Mouse (Mus musculus) yolk sac, embryonic 10.5 days (tissue): ENCODE results near the gene Fastkd5.
"Not testable (repeated sequence)": the region's sequence is repeated elsewhere in the genome, so short reads cannot be mapped to it uniquely, and the experiment has no call there.

Experiments used
- DNase-seq: peaks from one replicate; pipeline ENCODE4 v3.0.0-alpha.2; 2017; ENCODE audit warnings: low spot score

Gene Fastkd5

DNA sequence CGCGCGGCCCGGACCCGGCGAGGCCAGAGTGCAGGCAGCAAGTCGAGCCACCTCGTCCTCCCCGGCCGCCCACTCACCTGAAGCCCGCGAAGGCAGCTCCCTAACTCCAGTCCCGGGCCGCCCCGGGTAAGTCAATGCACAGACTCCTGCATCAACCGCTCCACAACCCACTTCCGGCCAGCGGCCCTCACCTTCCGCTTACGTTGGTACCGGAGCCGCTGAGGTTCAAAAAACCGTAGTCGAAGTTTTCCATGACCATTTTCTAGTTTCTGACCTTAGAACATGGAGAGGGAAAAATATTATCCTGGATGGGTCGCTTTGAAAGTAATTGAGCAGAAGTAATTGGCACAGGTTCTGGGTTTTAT, at the start of gene Fastkd5, which contains the start of gene Ubox5:
Gene Fastkd5 (minus strand): TSS at position 189 of the 365 bp plus-strand sequence.
Gene Ubox5 (minus strand): TSS at position 200 of the 365 bp plus-strand sequence.
- peak; percentile 86 for DNase-seq

DNA sequence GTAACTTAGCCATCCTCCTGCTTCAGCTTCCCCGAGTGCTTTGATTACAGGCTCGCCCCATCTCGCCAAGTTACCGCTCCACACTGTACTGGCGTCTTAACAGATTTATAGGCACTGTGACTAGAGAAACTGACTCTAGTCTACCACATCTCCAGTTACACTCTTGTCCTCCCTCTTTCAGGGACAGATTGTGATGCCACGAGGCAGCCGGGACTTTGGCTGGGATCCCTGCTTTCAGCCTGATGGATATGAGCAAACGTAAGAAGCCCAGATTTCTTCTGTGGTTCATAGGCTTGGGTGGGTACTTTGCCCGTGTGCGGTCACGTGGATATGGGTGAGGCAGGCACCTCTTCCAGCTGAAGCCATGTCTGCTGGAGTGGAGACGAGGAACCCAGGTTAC, 49.3 kb upstream of the Fastkd5 start:
- no peak for DNase-seq

DNA sequence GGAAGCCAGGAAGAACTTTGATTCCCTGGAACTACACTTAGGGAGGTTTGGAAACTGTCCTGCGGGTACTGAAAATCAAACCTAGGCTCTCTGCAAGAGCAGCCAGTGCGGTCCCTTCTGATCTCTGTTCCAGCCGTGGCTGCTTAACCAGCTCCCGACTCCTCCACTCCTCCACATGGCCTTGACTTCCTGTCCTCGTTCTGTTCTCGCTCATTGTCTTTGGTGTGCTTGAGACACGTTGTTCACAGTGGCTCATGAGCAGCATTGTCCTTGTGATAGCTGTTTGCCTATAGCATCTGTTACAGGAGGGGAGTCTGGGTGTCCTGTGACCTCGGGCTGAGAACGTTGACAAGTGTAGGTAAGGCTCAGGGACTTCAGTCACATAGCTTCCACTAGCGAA, 47.4 kb upstream of the Fastkd5 start:
- DNase-seq = no peak

DNA sequence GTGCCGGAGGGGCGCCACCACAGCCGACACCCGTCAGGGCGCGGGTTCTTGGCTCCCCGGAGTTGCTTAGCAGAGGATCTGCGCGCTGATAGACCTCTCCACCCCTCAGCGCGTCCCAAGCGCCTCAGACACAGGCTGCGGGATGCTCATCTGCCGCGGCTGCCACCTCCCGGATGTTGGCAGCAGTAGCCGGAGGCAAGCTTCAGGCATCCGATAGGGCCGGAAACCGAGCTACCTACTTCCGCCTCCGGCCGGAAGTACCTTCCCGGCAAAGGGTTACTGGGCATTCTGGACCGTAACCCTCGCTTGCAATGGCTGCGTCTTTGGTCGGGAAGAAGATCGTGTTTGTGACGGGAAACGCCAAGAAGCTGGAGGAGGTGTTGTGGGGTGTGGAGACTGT, 37.7 kb upstream of the Fastkd5 start, which contains the start of gene Itpa:
Gene Itpa (plus strand): TSS at position 52 of the 400 bp plus-strand sequence.
- DNase-seq = peak; percentile 85

DNA sequence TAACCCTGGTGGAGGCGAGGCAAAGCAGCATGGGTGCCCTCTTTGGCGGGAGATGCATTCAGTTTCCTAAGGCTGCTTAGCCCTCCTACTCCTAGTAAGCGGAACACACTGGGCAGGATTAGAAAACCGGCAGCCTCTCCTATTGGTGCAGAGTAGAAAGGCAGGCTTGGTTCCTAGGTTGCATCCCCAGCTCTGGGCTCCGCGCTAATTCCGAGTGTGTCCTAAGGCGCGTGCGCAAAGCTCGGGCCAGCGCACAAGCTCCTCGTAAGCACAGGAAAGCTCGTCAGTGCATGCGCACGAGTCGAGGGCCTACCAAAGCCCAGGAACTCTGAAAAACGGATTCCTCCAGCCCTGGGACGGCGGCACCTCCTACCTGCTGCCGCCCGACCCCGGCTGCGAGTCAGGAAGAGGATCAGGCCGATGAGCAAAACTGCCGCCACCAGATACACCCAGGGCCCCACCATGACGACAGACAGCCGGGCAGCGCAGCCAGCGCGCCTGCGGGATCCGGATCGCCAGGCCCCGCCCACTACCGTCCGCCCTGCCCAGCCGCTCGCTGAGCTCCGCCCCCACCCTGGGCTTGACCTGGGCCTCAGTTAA, 34.4 kb upstream of the Fastkd5 start, which contains the start of gene Ddrgk1:
Gene Ddrgk1 (minus strand): TSS at position 558 of the 600 bp plus-strand sequence.
- peak; percentile 96 for DNase-seq

DNA sequence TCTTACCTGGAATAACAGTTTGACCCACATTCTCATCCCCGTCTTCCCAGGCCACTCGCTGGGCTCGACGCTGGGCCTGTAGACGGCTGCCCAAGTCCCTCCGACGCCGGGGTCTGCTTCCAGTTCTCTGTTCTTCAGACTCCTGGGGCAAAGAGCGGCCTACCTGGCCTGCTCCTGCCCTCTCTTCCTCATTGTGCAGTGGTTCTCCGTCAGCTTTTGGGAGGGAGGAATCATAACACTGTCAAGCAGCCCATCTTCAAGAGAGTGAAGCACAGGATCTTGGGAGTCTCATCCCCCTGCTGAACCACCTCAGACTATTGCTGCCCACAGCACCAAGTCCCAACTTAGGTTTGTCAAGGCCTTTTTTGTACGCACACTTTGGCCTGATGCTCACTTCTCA, 33.5 kb upstream of the Fastkd5 start:
- DNase-seq = no peak

DNA sequence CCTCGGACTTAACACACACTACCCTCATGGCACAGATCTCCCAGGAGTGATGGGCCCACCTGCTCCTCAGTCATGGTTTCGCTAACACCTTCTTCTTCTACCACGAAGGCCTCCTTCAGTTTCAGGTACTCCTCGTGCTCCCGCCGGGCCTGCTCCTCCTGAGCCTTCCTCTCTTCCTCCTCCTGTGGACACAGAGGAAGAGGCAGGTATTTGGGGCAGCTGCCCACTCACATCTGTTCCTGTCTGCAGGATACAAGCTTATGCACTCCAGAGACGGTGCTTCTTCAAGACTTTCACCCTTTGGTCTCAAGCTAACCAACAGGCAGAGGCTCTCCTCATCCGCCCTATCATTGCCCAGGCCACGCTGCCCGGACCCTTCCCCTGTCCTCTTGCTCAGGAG, 28.7 kb upstream of the Fastkd5 start:
- no peak for DNase-seq

DNA sequence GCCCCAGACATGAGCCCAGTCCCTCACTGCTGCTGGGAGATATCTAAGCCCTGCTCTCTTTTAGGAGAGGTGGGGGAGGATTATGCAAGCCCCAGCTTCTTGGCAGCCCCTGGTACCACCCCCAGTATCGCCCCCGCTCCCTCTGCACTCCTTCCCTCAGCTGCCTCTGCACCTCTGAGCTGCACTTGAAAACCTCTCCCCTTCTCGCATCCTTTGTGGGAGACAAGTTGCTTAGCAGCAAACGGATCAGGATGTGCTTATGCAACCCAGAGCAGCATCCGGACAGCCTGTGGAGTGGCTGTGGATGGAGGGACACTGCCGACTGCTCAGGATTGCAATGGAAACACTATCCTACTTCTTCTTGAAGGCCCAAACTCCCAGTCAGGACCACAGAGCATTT, 27.7 kb upstream of the Fastkd5 start:
- DNase-seq = no peak

DNA sequence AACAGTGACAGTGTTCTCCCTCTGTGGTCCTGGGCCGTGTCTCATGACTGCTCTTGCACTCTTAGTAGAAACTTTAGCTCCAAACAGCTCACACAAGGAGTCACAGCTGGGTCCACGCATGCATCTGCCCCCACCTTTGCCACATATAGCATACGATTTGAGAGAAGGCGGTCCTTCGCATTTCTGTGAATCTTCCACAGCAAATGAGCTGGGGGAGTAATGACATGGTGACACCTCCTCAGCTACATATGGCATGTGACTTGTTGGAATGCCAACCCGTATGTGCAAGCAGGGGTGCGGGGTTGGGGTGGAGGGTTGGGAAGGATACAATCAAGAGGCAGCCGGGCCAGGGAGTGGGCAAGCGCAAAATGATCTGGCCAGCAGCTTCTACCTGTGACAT, 26.7 kb upstream of the Fastkd5 start:
- no peak for DNase-seq

DNA sequence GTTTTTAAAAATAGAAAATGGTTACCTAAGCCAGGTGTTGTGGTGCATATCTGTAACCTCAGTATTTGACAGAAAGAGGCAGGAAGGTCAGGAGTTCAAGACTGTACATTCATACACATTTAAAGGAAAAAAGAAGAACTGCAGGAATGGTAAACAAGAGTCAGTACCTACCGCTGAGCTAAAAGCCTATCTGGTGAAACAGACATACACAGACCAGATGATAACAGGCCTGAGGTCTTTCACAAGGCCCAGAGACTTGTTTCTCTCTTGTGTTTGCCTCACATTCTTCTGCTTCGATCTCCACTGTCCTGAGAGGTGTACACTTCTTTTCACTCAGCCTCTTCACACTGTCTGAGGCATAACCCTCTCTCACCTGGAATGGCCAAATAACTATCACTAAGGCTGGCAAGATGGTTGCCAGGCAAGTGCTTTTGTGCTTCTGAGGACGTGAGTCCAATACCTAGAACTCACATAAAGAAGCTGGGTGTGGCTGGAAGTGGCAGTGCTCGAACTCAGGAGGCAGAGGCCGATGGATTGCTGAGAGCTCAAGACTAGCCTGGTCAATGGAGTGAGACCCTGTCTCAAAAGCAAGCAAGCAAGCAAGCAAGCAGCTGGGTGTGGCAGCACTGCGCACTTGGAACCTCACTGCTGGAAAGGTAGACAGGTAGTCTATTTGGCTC, 26.0 kb upstream of the Fastkd5 start:
- DNase-seq = no peak

DNA sequence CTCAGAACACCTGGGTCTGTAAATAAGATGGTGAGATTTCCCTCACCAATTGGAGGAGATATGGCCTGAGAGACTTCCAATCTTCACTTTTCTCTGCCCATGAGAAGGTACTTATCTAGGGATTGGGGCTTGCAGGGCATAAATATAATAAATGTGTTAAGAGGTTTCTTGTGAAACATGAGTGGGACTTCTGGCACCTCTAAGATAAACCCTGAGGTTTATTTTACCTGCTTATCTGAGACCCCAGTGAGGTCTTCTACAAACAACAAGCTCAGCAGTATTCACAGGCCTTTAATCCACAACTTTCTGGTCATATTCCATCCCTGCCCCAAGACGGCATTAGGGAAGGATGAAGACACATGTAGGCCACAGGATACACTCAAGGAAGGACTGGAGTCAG, 23.9 kb upstream of the Fastkd5 start:
- DNase-seq = no peak

DNA sequence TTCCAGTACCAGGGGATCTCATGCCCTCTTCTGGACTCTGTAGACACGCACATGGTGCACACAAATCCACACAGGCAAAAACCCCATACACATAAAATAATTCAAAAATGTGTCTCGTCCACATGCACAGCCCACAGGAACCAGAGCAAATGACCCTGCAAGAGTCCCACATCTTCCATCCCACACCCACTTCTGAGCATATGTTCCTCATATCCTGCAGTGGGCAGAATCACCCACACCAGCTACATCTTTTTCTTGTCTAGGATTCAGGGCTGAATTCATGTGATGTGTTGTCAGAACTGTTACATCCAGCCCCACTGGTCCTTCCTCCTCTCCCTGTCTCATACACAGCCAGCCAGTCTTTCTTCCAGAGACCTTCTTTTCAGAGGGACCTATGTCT, 23.5 kb upstream of the Fastkd5 start:
- no peak for DNase-seq

DNA sequence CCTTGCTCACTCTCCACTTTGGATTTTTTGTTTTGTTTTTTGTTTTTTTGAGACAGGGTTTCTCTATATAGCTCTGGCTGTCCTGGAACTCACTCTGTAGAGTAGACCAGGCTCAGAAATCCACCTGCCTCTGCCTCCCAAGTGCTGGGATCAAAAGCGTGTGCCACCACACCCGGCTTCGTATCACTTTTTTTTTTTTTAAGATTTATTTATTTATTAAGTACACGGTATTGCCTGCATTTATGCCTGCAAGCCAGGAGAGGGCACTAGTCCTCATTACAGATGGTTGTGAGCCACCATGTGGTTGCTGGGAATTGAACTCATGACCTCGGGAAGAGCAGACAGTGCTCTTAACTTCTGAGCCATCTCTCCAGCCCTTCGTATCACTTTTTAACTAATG, 19.2 kb upstream of the Fastkd5 start:
- not testable (repeated sequence) for DNase-seq

DNA sequence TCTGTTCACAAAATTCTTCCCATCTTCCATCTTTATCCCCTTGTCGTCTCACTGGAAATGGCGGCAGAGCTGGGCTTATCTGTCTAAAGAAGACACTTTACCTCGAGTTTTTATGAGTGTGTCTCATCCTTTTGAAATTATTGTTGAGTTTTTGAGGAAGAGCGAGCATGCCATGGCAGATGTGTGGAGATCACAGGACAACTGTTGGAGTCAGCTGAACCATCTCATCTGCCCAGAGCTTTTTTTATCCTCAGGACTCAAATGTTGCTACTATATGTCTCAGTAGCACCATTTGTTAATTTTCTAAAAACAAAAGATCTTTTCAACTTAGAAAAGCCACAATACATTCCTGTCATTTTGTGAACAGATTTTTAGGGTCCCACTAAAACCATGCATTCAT, 15.4 kb upstream of the Fastkd5 start:
- no peak for DNase-seq

DNA sequence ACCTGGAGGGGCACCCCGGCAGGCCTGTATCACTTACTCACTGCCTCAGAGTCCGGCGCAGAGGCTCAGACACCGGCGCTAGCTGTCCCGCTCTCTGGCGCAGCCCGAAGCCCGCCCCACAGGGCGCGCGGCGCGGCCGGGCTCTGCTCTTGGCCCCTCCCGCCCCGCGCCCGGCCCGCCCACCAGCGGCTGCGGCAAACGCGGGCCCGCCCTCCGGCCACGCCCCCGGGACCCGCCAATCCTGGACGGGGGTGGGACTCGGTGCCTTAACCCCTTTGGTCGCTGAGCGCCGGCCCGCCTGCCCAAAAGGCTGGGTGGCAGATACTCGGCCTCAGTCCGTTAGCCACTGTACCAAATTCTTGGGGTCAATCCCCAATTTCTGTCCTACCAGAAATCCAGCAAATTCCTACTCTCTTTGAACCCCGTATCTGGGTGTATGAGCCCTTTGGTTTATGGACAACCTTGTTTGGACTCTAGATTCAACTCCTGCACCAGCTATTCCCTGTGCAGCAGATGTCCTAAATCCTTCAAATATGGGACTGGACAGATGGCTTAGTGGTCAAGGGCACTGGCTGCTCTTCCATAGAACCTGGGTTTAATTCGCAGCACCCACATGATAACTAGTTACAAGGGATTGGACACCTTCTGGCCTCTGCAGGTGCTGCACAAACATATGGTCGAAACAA, 13.0 kb upstream of the Fastkd5 start, which contains the start of gene Lzts3:
Gene Lzts3 (minus strand): TSS at position 120 of the 686 bp plus-strand sequence.
- peak; percentile 89 for DNase-seq

DNA sequence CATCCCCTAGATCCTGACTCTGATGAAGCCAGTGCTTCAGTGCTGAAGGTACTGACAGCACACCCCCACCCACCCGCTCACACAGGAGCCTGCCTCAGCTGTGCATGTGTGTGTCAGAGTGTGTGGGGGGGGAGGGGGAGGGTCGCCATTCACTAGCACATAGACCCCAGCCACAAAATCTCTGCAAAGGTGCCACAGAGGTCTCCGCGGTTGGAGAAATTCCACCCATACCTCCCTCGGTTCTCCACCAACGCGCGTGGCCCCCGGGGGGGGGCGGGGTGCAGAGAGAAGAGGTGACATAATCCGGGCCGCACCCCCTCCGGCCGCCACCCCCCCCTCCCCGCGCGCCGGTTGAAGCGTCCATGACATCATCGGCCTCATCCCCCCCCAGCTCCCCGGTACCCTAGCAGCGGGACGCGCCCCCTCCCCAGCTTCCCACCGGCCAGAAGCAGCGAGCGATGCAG, 12.4 kb upstream of the Fastkd5 start:
- no peak for DNase-seq

DNA sequence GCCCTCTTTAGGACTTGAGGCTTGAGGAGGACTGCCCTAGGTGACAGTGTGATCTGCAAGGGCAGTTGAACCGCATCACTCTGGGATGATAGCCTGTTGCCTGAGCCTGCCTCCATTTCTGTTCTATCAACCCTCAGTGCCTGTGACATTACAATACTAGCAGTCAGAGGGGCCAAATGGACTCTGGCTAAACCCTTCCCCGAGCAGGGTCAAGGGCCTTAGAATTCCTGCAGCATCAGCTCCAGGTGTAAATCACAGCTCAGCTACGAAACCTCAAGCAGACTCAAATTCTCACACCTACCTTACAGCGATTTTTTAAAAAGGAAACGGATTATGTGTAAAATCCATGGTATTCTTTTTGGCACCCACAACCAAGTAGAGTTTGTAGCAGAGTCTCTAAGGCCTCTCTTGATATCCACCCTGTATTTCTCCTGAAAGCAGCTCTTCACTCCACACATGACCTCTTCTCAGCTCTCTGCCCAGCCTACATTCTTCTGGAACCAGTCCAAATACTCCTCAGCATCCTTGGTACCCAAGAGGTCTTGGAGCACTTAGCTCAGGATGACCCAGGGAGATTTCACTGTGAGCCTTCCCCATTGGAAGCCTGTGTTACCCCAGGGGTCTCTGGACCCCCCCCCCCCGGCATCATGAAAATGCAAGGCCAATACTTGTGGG, 11.7 kb upstream of the Fastkd5 start:
- DNase-seq = no peak

DNA sequence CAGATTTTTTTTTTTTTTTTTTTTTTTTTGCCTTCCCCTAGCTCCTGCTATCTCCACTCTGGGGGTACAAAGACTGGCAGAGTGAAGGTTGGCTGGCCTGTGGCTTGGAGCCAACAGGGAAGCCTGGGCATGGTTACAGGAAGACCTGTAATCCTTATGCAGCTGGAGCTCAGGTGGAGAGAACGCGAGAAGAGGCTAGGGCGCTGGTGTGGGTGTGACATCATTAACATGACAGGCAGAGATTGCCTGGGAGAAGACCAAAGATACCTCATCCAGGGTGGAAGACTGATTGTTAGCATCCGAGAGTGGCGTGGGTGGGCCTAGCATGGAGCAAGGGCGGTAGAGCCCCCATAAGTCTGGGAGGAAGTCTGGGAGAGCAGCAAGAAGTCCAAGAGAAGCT, 9.4 kb upstream of the Fastkd5 start:
- no peak for DNase-seq

DNA sequence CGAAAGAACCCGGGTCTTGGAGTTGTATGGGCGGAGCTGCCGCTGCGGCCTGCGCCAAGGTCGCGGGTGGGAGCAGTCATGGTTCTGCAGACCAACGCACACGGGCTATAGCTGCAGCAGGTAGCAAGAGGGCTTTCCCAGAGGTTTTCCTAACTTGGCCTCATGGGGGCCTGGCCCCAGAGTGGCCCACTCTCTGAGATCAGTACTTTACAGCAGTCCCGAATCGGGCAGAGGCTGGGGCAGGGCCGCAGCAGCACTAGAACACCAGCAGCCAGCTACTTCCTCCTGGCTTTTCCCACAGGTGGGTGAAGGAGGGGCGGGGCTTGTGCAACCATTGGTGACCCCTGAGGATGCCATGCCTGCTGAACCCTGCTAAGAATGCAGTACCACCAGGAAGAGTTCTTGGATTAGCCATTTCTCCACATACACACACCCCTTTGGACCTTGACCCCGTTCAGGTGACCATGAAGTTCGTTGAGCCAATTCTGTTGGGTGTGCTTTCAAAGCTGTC, 8.3 kb upstream of the Fastkd5 start:
- DNase-seq = peak; percentile 77

DNA sequence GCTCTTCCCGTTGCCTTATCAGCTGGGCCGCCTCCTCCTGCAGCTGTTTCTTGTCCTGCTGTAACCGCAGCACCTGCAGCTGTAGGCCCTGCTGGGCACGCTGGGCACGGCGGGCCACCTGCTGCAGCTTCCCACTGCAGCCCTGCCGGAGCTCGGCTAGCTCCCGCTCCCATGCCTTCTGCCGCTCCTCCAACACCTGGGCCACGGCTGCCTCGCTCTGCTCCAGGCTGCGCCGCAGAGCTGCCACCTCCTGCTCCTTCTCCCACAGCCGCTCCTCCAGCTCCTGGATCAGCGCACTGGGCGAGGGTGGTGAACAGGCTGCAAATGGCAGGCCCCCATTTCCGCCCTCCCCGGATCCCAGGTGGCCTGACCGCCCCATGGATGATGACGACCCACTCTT, 6.0 kb upstream of the Fastkd5 start:
- DNase-seq = no peak

DNA sequence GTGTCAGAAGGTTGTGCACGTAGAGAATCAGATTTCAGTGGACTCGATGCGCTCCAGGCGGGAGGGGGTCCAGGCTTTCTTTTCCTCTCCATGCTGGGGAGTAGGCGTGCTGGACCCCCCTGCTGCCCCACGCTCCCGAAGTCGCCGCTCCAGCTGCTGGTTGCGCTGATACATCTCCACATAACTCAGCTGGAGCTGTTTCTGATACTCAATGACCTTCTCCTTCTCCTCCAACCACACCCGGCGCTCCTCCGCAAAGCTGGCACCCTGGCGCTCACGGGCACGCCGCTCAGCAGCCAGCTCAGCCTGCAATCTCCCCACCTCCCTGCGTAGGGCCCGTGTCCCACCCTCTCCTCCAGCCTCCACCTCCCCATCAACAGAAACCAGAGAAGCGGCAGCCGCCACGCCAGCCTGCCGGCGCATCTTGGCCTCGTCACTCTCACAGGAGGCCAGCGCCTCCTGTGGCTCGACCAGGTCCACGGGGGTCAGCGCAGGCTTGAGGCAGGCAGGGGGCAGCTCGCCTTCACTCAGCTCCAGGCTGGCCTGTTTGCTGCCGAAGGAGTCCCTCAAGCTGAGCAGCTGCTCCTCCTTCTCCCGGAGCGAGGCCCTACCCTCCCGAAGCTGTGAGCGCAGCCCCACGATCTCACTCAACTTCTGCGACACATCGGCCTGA, 5.0 kb upstream of the Fastkd5 start:
- no peak for DNase-seq
